In genomic region chr14:12869605-12870004, GRCm38 (mm10) we compare ENCODE assay signal across 23 mouse cellular contexts. TPM values are rescaled to one million over a fixed set of nuclear protein-coding genes. Genes with fewer than 3 reads are reported as not detected.
"Had no signal": no experiment of that assay in that cellular context is flagged by ENCODE, and none has a peak within 500 bp of the region (broad histone marks: within the 10 kb centered on the region; RNA-seq: fewer than 3 reads in every experiment).

No protein-coding gene starts in this region.

- H3K4me3 ChIP-seq: midbrain, embryonic 10.5 days; midbrain, embryonic 12.5 days; myocyte; neural tube, embryonic 13.5 days; neural tube, embryonic 15.5 days; stomach, embryonic 15.5 days had no signal

- ATAC-seq: midbrain, embryonic 16.5 days had no signal

- H3K9ac ChIP-seq: lung, embryonic 14.5 days; midbrain, embryonic 12.5 days; neural tube, embryonic 13.5 days; neural tube, embryonic 15.5 days; stomach, embryonic 15.5 days had no signal

- H3K9me3 ChIP-seq: midbrain, embryonic 10.5 days; midbrain, embryonic 12.5 days; neural tube, embryonic 13.5 days; neural tube, embryonic 15.5 days; stomach, embryonic 15.5 days had no signal

- DNase-seq: lung, adult 18-20 months; lung, embryonic 14.5 days; lung, postnatal 10 days; lung, postnatal 4 days; midbrain, embryonic 14.5 days; retina, postnatal 1 day; right cerebral cortex, adult 18-20 months; right cerebral cortex, postnatal 25 days; right cerebral cortex, postnatal 4 days; spleen, adult 18-20 months; thymus, adult 2 months; thymus, postnatal 25 days; thymus, postnatal 4 days had no signal

- H3K36me3 ChIP-seq: midbrain, embryonic 10.5 days; midbrain, embryonic 12.5 days; neural tube, embryonic 13.5 days; neural tube, embryonic 15.5 days; stomach, embryonic 15.5 days had no signal

- H3K27ac ChIP-seq: midbrain, embryonic 10.5 days; midbrain, embryonic 12.5 days; neural tube, embryonic 13.5 days; neural tube, embryonic 15.5 days; stomach, embryonic 15.5 days; stomach, postnatal 0 days had no signal

- H3K27me3 ChIP-seq: midbrain, embryonic 12.5 days; neural tube, embryonic 13.5 days; neural tube, embryonic 15.5 days; stomach, embryonic 15.5 days had no signal

- H3K4me2 ChIP-seq: lung, embryonic 14.5 days; midbrain, embryonic 12.5 days; neural tube, embryonic 13.5 days; neural tube, embryonic 15.5 days; stomach, embryonic 15.5 days had no signal

- H3K4me1 ChIP-seq: midbrain, embryonic 10.5 days; midbrain, embryonic 12.5 days; neural tube, embryonic 13.5 days; neural tube, embryonic 15.5 days; stomach, embryonic 15.5 days had no signal

RNA-seq across cellular contexts. Expression of gene Cadps, which starts 46.7 kb away (rescaled TPM):
- total RNA-seq: megakaryocyte, adult 5-6 weeks; megakaryocyte-erythroid progenitor cell, adult 5-6 weeks had no signal
- polyA plus RNA-seq: myocyte had no signal
